Mouse (Mus musculus) adrenal gland, postnatal 4 days (tissue): ENCODE data around the gene Hnf4a. TPM values are rescaled to one million over a fixed set of nuclear protein-coding genes. Genes with fewer than 3 reads are reported as not detected.
A peak's percentile ranks its signal among the peaks of the same experiment; 100 is the strongest.

Experiments
- DNase-seq, 2 experiments: peaks; one replicate each; pipeline ENCODE4 v3.0.0; 2021 to 2022; ENCODE audit warnings: low spot score in 2 of 2, mixed read lengths in 2 of 2
- total RNA-seq, 2 experiments: library from RNA; stranded (reverse); gene quantifications; 2 replicates each; pipeline ENCODE4 v1.2.3; 2021

Gene Hnf4a
- total RNA-seq, 2 experiments from 2014 or later, result 14.7 to 18.9 TPM

DNA sequence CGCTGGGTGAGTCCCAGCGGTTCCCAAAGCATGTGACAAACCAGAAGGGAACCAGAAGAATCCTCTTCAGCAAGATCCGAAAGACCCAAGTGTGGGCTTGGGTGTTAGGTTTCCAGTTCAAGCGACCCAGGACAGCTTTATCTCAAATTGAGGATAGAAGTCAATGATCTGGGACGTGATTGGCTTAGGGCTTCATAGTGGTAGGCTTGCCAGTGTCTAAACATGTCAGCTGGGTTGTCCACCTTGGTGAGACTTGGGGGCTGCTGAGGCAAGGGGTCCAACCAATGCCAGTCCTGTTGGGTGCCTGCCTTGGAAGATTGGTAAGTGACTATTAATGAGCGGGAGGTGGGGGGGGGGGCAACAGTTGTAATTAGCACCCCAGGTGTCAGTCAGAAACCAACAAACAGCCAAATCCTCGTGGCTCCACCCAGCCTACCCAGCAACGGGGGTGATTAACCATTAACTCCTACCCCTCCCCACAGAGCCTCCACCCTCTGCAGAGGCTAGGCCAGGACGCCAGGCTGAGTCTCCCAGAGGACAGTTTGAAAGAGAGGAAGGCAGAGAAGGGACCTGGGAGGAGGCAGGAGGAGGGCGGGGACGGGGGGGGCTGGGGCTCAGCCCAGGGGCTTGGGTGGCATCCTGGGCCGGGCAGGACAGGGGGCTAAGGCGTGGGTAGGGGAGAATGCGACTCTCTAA is 40.2 kb downstream of the Hnf4a start:
- DNase-seq, result no peak

- DNase-seq, result no peak
Measured at GRCm38 (mm10) chr2:163548822-163549221, 42.2 kb downstream of the Hnf4a start.

- DNase-seq, result no peak
Measured at GRCm38 (mm10) chr2:163549786-163550185, 43.2 kb downstream of the Hnf4a start.

DNA sequence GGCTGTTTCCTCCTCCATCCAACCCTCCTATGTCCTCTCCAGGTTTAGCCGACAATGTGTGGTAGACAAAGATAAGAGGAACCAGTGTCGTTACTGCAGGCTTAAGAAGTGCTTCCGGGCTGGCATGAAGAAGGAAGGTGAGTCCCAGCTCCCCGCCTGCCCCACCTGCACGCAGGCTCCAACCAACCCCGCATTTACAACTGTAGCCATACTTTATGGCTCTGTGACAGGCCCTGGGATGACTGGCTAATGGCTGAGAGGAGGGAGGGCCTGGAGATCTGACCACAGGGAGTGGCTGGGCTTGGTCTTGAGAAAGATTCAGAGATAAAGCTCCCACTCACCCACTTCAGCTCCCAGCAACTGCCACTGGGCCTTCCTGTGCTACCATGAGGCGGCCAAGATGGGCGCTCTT is 45.9 kb downstream of the Hnf4a start:
- no peak for DNase-seq

DNA sequence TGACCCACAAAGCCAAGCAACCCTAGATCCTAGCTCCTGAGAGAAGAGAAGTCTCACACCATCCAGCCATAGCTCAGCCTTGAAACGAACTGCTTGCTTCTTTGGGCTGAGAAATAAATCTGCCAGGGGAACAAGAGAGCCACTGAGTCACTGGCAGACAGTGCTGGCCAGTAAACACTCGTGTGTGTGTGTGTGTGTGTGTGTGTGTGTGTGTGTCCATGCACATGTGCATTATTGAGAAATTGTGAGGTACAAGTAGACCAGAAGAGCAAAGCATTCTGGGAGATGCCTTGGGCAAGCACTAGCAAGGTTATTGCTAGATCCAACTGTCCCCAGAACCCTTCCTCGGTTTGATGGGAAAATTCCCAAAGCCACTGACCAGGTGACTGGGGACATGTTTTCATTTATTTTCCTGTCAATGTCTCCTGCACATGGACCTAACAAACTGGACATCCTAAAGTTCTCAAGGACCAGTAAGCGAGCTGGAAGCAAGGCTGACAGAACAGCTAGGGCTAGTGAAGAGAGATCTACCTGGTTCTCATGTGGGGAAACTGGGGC is 47.9 kb downstream of the Hnf4a start:
- no peak for DNase-seq

- DNase-seq, result no peak
Measured at GRCm38 (mm10) chr2:163554996-163555395, 48.4 kb downstream of the Hnf4a start.

GRCm38 (mm10) chr2:163555417-163555816 is 48.8 kb downstream of the Hnf4a start:
- no peak for DNase-seq

DNA sequence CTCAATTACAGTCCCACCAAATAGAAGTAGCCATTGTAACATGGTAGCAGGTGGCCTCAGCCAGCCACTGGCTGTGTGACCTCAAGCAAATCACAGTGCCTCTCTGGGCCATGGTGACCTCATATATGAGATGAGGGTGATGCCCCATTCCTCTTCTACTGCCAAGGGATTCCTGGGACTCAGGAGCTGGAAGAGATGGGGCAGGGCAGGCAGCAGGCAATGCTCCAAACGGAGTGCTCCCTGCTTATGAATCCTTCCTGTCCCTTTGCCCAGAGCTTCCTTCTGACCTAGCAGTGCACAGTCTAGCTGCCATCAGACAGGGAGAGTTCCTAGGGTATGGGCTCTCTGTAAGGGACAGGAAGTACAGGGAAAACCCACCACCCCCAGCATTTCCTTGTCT is 51.9 kb downstream of the Hnf4a start:
- no peak for DNase-seq

GRCm38 (mm10) chr2:163559236-163559635 is 52.6 kb downstream of the Hnf4a start:
- no peak for DNase-seq

DNA sequence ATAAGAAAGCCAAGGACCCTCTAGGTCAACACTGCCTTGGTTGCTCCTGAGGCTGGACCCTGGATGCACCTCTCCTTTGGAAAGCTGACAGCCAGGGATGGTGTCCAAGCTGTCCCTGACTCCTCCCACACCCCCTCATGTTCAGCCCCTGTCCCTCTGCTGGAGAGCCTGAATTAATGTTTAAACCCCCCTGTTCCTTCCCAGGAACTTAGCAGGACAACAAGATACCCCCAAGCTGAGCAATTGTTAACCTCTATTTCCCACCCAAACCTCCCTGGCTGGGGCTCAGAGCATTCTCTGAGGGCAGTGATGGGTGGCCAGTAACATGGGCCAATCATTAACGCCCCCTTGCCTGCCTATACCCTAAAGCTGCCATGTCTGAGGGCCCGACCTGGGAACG is 53.6 kb downstream of the Hnf4a start:
- DNase-seq, result no peak

- DNase-seq, result no peak
Measured at GRCm38 (mm10) chr2:163561258-163561948, 54.8 kb downstream of the Hnf4a start.

GRCm38 (mm10) chr2:163564646-163565045 is 58.0 kb downstream of the Hnf4a start:
- DNase-seq, result no peak

- DNase-seq, result no peak
Measured at GRCm38 (mm10) chr2:163574321-163574720, 67.7 kb downstream of the Hnf4a start.

- no peak for DNase-seq
Measured at GRCm38 (mm10) chr2:163575248-163575647, 68.6 kb downstream of the Hnf4a start.

DNA sequence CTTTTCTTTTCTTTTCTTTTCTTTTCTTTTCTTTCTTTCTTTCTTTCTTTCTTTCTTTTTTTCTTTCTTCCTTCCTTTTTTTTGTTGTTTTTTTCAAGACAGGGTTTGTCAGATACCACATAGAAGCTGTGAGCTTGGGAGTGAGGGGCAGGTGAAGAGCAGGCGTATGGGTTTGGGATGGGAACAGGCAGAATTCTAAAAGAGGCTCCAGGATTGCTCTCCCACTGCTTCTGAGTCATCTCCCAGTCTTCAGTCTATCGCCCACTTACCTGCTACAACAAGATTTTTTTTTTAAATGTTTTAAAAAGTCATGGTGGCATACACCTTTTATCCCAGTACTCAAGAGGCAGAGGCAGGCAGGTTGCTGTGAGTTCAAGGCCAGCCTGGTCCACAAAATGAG is 71.4 kb downstream of the Hnf4a start:
- no peak for DNase-seq

DNA sequence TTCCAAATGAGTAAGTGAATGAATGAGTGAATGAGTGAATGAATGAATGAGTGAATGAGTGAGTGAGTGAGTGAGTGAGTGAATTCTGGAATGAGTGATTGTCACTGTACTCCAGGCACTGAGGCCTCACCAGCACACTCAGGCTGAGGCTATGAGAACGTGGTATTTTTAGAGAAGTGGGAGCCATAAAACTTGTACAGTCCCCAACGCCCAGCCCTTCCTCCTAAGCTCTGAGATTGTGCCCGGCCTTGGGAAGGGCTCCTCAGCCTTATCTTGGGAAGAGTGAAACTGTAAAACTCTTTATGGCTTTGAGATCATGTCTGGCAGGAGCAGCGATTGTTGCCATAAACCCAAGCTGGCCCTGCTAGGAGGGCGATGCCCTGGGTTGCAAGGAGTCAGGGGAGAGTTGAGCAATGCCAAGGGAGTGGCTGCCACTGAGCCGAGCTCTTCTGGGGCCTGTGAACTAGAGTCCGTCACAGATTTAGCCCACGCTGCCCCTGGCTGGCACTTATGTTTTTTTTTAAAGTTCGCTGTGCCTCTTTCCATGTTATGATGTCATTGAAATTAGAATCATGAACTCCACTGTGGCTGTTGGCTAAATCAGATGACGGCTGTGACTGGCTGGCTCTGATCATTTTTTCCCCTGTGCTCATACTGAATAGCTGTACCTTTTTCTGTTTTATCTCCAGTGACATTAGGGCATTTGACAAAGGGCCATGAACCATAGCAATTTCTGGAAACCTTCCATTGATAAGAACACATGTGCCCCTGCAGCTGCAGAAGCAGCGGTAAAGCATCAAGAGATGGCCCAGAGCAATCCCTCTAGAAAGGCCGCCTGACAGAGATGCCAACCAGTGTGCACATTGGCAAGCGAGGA is 73.7 kb downstream of the Hnf4a start:
- DNase-seq, result no peak

DNA sequence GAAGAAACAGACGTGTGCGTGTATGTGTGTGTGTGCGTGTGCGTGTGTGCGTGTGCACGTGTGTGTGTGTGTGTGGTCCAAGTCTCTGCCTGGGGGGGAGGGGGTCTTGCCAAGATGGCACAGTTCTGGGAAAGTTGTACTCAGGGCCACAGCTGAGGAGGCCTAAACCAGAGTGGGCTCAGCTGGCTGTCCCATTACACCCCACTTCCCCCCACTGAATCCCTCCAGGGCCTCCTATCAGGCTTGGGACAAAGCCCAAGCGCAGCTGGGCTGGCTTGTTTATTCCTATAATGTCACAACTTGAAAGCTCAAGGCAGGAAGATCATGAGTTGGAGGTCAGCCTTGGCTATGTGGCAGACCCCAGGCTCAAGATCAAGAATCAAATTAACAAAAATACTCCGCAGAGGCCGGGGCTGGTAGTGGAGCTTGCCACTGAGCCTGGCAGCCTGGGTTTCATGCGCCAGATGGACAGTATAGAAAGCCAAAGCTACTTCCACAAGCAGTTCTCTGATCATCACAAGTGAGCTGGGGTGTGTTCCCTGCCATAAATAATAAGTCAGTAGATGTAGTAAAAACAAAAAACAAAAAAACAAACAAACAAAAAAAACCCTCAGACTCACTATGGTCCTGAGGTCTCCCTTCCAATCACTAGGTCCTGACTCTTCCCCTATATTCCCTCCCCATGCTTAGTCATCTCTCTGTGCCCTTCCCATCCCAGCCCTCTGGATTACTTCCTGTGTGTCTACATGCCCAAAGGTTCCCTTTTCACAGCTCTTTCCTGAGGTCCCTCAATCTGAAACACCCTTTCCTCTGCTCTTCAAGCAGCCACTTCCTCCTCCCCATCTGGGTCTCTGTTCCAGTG is 76.8 kb downstream of the Hnf4a start:
- DNase-seq, result no peak

DNA sequence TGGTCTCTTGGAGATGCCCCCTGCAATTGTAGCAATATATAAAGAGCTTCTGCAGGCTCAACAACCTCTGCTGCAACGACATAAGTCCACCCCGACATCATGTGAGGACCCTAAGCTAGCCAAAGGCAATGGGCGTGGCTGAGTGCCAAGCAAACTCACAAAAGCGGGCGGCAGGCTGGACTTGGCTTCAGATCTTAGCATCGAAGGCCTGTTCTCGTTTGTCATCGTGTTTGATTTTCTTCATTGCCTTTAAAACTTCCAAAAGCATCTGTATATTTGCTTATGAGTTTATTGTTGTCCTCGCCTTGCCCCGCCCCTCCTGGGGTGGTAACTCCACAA is 77.4 kb downstream of the Hnf4a start:
- DNase-seq, result no peak

GRCm38 (mm10) chr2:163586384-163587261 is 80.0 kb downstream of the Hnf4a start:
- DNase-seq, result peak in 1 of 2 experiments; percentile 35

DNA sequence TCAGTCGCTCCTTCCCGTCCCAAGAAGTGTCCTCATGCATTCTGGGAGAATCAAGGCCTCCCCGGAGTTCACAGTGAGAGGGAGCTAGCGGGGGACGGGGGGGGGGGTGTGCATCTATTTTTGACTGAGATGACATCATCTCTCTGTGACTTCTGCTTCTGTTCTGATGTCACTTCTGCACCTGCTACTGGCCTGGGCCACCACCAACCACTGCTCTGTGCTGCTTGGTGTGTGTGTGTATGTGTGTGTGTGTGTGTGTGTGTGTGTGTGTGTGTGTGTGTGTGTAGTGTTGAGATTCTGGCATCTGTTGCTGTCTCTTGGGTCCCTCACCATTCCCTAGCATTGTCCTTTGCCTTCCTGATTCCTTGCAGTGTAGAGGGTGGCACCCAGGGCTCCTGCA is 80.9 kb downstream of the Hnf4a start:
- no peak for DNase-seq
